Mouse (Mus musculus): ENCODE data around the gene Tmem88. TPM values are rescaled to one million over a fixed set of nuclear protein-coding genes. Genes with fewer than 3 reads are reported as not detected.

Gene Tmem88
- total and polyA plus RNA-seq, 3 experiments = 0.16 to 0.25 TPM; not detected in 1

DNA sequence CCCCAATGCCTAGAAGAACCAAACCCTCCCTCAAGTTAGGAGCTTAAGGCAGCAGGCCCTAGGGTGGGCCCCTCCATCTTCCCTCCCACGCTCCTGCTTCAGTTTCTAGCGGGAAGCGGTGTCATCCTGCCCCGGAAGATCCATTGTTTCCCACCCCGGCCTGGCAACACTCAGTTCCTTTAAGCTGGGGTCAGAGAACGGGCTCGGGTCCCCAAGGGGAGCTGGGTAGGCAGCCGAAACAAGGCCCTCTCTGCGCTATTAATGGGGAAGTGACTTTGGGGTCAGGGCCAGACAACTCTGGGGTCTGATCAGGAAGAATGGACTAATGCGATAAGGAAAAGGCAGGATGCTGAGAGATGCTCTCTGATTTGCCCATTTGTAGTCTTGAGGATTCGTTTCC lies 1.3 kb downstream of the Tmem88 start:
- H3K9ac ChIP-seq (ENCODE audit: insufficient read depth, low read depth) = peak overlapping the region; percentile 99
- peaks cover 5 to 20% of the 10 kb centered on the region in 2 experiments; a peak in 2 of 4 replicates for H3K4me1 ChIP-seq (ENCODE audit: control insufficient read depth in 1 of 2, insufficient read depth in 2 of 2)
- no peaks in the 10 kb centered on the region for H3K27me3 ChIP-seq (replicated peaks)
- H3K36me3 ChIP-seq (replicated peaks in 1 of 2; ENCODE audit: control insufficient read depth in 1 of 2, insufficient read depth in 1 of 2, low read length in 1 of 2) = peaks cover 36 to 46% of the 10 kb centered on the region in 2 experiments
- no peak for DNase-seq (ENCODE audit: extremely low read depth)
- peak overlapping the region; percentile 72 to 96 (median 78) for H3K4me3 ChIP-seq (replicated peaks in 1 of 3; ENCODE audit: low read depth in 2 of 3, low read length in 2 of 3, poor library complexity in 1 of 3)
- no peaks in the 10 kb centered on the region for H3K9me3 ChIP-seq (replicated peaks; ENCODE audit: low read length)
- dilution Hi-C loops (cut with MboI; ENCODE audit: extremely low pct_ligation_motif_present, extremely low pct_unique_long_range_greater_than_20kb, low sequenced_read_pairs) = no loop called here
- H3K79me2 ChIP-seq (replicated peaks; ENCODE audit: control insufficient read depth, extremely low read depth, insufficient read depth, poor library complexity, severe bottlenecking) = peaks cover 13% of the 10 kb centered on the region
- in situ Hi-C loops (cut with MboI; ENCODE audit: low pct_ligation_motif_present, low pct_unique_long_range_greater_than_20kb, low sequenced_read_pairs) = loop anchor here (5.0 kb wide), 2 partner anchors 36 to 129 kb away; no protein-coding TSS in a partner anchor
- peak overlapping the region; percentile 72 for H3K4me2 ChIP-seq (ENCODE audit: insufficient read depth, low read depth, poor library complexity, severe bottlenecking)
- TF ChIP-seq IRF4 (IDR thresholded peaks at IDR 0.05; ENCODE audit: low read depth, low read length) (no peak), CHD2 (IDR thresholded peaks at IDR 0.05; ENCODE audit: low read length) (no peak), NRF1 (IDR thresholded peaks at IDR 0.05; ENCODE audit: low read depth, low read length) (no peak), MAFK (IDR thresholded peaks at IDR 0.05; ENCODE audit: insufficient replicate concordance, low read length) (no peak), MEF2A (IDR thresholded peaks at IDR 0.05; ENCODE audit: borderline replicate concordance, low read depth, low read length) (no peak), KAT2A (IDR thresholded peaks at IDR 0.05; ENCODE audit: insufficient replicate concordance, low read length) (no peak), RCOR1 (conservative IDR thresholded peaks at IDR 0.05; ENCODE audit: low read depth, low read length) (no peak), CTCF (conservative IDR thresholded peaks at IDR 0.05 in 1 of 2, IDR thresholded peaks at IDR 0.05 in 1 of 2; ENCODE audit: low read depth in 2 of 2, low read length in 2 of 2) (no peak), RAD21 (IDR thresholded peaks at IDR 0.05; ENCODE audit: low read depth, low read length) (no peak)
- H3K27ac ChIP-seq (ENCODE audit: insufficient read depth, low read depth) = no peak overlapping the region

DNA sequence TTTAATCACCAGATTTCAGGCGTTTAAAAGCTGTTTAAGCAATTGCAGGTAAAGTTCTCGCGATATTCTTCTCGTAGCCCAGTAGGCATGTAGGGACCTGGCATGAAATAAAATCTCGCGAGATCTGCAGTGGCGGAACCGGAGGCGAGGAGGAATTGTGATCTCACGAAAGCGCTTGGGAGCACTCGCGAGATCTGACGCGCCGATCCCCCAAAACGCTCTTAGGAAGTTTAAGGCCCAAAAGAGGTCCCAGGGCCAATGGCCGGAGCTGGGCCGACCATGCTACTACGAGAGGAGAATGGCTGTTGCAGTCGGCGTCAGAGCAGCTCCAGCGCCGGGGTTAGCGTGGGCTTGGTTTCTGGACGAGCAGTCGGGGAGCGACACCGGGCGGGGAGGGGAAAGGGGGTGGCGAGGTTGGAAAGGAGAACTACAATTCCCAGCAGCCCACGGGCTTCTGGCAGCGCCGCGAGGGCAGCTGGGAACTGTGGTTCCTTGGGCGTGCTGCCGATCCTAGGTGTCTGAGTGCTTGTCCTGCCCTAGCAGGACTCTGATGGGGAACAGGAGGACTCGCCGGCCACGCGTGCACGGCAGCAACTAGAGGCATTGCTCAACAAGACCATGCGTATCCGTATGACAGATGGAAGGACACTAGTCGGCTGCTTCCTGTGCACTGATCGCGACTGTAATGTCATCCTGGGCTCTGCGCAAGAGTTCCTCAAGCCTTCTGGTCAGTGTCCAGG lies 2.2 kb downstream of the Tmem88 start:
- dilution Hi-C loops (cut with MboI; ENCODE audit: extremely low pct_ligation_motif_present, extremely low pct_unique_long_range_greater_than_20kb, low sequenced_read_pairs) (no loop called here), in situ Hi-C loops (cut with MboI; ENCODE audit: low pct_ligation_motif_present, low pct_unique_long_range_greater_than_20kb, low sequenced_read_pairs) (loop anchor here (5.0 kb wide), 2 partner anchors 36 to 129 kb away; no protein-coding TSS in a partner anchor)
- Histone ChIP-seq H3K9me3 (replicated peaks; ENCODE audit: low read length) (no peaks in the 10 kb centered on the region), H3K9ac (ENCODE audit: insufficient read depth, low read depth) (peak overlapping the region; percentile 99), H3K4me1 (ENCODE audit: control insufficient read depth in 1 of 2, insufficient read depth in 2 of 2) (peaks cover 0 to 12% of the 10 kb centered on the region in 2 experiments; a peak in 2 of 4 replicates), H3K4me2 (ENCODE audit: insufficient read depth, low read depth, poor library complexity, severe bottlenecking) (peak overlapping the region; percentile 72), H3K4me3 (replicated peaks in 1 of 3; ENCODE audit: low read depth in 2 of 3, low read length in 2 of 3, poor library complexity in 1 of 3) (peak overlapping the region; percentile 72 to 96 (median 78)), H3K27me3 (replicated peaks) (no peaks in the 10 kb centered on the region), H3K79me2 (replicated peaks; ENCODE audit: control insufficient read depth, extremely low read depth, insufficient read depth, poor library complexity, severe bottlenecking) (peaks cover 13% of the 10 kb centered on the region), H3K27ac (ENCODE audit: insufficient read depth, low read depth) (peak overlapping the region; percentile 93), H3K36me3 (replicated peaks in 1 of 2; ENCODE audit: control insufficient read depth in 1 of 2, insufficient read depth in 1 of 2, low read length in 1 of 2) (peaks cover 27 to 38% of the 10 kb centered on the region in 2 experiments)
- DNase-seq (ENCODE audit: extremely low read depth) = peak; percentile 100
- TF ChIP-seq ZC3H11A (IDR thresholded peaks at IDR 0.05; ENCODE audit: low read depth, low read length) = no peak
- peak; percentile 97 for TF ChIP-seq CHD2 (IDR thresholded peaks at IDR 0.05; ENCODE audit: low read length)
- TF ChIP-seq CTCF (conservative IDR thresholded peaks at IDR 0.05 in 1 of 2, IDR thresholded peaks at IDR 0.05 in 1 of 2; ENCODE audit: low read depth in 2 of 2, low read length in 2 of 2) = no peak
- TF ChIP-seq MYC (IDR thresholded peaks at IDR 0.05; ENCODE audit: low read depth, low read length) = peak; percentile 81
- TF ChIP-seq ZMIZ1 (IDR thresholded peaks at IDR 0.05; ENCODE audit: low read depth, low read length) = peak; percentile 79; the same call in 1 of the 2 replicates
- no peak for TF ChIP-seq ETS1 (conservative IDR thresholded peaks at IDR 0.05; ENCODE audit: low read depth, low read length)
- TF ChIP-seq ELF1 (IDR thresholded peaks at IDR 0.05; ENCODE audit: low read depth, low read length) = peak; percentile 81
- no peak for TF ChIP-seq EP300 (IDR thresholded peaks at IDR 0.05; ENCODE audit: low read length)
- TF ChIP-seq SMC3 (IDR thresholded peaks at IDR 0.05; ENCODE audit: low read depth, low read length) = no peak
- 0 out of 2 replicates have a peak, but pooled peaks have one; percentile 67 for TF ChIP-seq POLR2AphosphoS2 (IDR thresholded peaks at IDR 0.05; ENCODE audit: low read depth, low read length)
- TF ChIP-seq MXI1 (IDR thresholded peaks at IDR 0.05; ENCODE audit: low read depth, low read length) = peak; percentile 93
- no peak for TF ChIP-seq USF2 (conservative IDR thresholded peaks at IDR 0.05; ENCODE audit: low read depth, low read length)
- peak; percentile 86 for TF ChIP-seq NELFE (IDR thresholded peaks at IDR 0.05; ENCODE audit: low read depth, low read length)
- TF ChIP-seq E2F4 (IDR thresholded peaks at IDR 0.05; ENCODE audit: insufficient replicate concordance, low read depth, low read length) = no peak
- TF ChIP-seq JUND (conservative IDR thresholded peaks at IDR 0.05; ENCODE audit: low read depth, low read length) = no peak
- peak; percentile 47; the same call in 1 of the 2 replicates for TF ChIP-seq NRF1 (IDR thresholded peaks at IDR 0.05; ENCODE audit: low read depth, low read length)
- TF ChIP-seq PAX5 (IDR thresholded peaks at IDR 0.05; ENCODE audit: low read length) = no peak
- TF ChIP-seq HCFC1 (IDR thresholded peaks at IDR 0.05; ENCODE audit: low read depth, low read length) = peak; percentile 95
- TF ChIP-seq MAFK (IDR thresholded peaks at IDR 0.05; ENCODE audit: insufficient replicate concordance, low read length) = no peak
- TF ChIP-seq TBP (conservative IDR thresholded peaks at IDR 0.05; ENCODE audit: low read depth, low read length) = no peak
- TF ChIP-seq MEF2A (IDR thresholded peaks at IDR 0.05; ENCODE audit: borderline replicate concordance, low read depth, low read length) = peak; percentile 70; the same call in 1 of the 2 replicates
- TF ChIP-seq TCF12 (IDR thresholded peaks at IDR 0.05; ENCODE audit: low read depth, low read length) = peak; percentile 81
- peak; percentile 86; the same call in 1 of the 2 replicates for TF ChIP-seq MAZ (IDR thresholded peaks at IDR 0.05; ENCODE audit: low read depth, low read length)
- TF ChIP-seq RCOR1 (conservative IDR thresholded peaks at IDR 0.05; ENCODE audit: low read depth, low read length) = no peak
- TF ChIP-seq SIN3A (IDR thresholded peaks at IDR 0.05; ENCODE audit: low read length) = no peak; the same call in 1 of the 2 replicates
- TF ChIP-seq USF1 (IDR thresholded peaks at IDR 0.05; ENCODE audit: low read depth, low read length) = no peak

Data from CH12.LX (cell line).